Mouse (Mus musculus) bone marrow, adult 2 months (tissue): ENCODE results near the gene Agbl4.

ENCODE experiments used
- CTCF ChIP-seq: fragments of 200-500 bp; IDR thresholded peaks from 2 replicates; pipeline ENCODE4 v1.5.1; 2011; ENCODE audit warnings: low read length, control low read depth; ENCODE audit not compliant: control insufficient read depth, insufficient read depth
- POLR2A ChIP-seq: fragments of 200-500 bp; IDR thresholded peaks from 2 replicates; pipeline ENCODE4 v1.6.1; 2011; ENCODE audit warnings: low read depth, mild to moderate bottlenecking, control low read depth, low read length, borderline replicate concordance; ENCODE audit not compliant: control insufficient read depth

DNA sequence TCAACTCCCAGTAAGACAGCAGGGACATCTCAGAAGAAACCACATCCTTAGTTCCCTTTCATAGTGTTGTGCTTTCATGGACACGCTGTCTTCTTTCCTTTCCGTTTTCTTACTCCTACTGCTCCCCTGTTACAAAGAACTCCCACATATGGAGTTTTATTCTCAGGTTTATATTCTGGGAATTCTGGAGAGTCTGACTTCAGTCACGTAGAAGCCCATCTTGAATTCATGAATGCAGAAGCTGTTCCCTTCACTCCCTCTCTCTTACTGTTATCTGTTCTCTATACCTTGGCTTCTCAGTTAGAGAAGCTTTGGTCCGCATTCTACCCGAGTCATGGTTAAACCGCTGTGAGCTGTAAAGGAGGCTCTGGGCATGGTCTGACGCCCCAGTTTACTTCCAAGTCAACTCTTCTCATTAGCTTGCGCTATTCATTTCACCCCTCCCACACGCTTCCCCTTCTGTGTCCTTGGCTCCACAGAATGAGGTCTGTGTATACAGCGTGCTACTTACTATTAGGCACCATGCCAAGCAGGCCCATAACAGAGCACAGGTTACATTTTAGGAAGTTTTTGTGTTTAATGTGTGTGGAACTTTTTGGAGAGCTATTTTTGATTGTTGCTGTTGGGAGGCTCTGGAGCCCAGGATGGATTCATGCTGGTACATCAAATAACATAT lies 1186.2 kb downstream of the Agbl4 start:
- no peak for TF ChIP-seq POLR2A
- TF ChIP-seq CTCF, result no peak
